In the genomic region with DNA sequence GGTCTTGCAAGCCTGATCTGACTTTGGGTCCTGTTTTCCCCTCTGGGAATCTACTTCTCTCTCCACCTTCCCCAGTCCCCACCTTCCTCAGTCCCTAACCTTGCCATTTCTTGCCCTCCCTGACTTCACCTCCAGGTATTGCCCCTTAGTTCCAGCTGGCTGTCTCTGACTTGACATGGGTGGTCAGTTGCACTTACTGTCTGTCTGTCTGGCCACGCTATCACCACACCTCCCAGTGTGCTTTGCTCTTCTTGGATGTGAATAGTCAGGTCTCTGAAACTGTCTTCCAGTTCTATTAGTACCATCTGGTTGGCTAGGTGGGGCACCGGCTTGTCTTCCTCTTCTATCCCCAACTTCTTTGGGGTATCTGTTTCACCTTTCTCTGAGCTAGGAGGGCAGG, we compare ENCODE assay signal across 8 mouse cellular contexts. TPM values are rescaled to one million over a fixed set of nuclear protein-coding genes. Genes with fewer than 3 reads are reported as not detected.
DNase-seq lines count a peak whose midpoint lies in the region; ATAC-seq and TF ChIP-seq lines count a peak whose summit lies in the region.

No protein-coding gene starts in this region.

- ATAC-seq in liver, embryonic 11.5 days (replicated peaks; ENCODE audit: low FRiP score): no peak
- no peak for ATAC-seq in intestine, embryonic 16.5 days
- no peak for ATAC-seq in neural tube, embryonic 13.5 days (ENCODE audit: low read depth)

- no peak for TF ChIP-seq CTCF in embryonic fibroblast, embryonic 13.5 days (IDR thresholded peaks at IDR 0.05; ENCODE audit: borderline replicate concordance, insufficient read depth, low read length)

- H3K27ac ChIP-seq in liver, embryonic 11.5 days (ENCODE audit: low read depth, low read length): no peak overlapping the region
- no peak overlapping the region for H3K27ac ChIP-seq in embryonic fibroblast, embryonic 13.5 days (ENCODE audit: insufficient read depth, low read length)
- no peak overlapping the region for H3K27ac ChIP-seq in intestine, embryonic 16.5 days (ENCODE audit: low read length)
- no peak overlapping the region for H3K27ac ChIP-seq in neural tube, embryonic 13.5 days (replicated peaks)

- H3K36me3 ChIP-seq in liver, embryonic 11.5 days (ENCODE audit: control insufficient read depth, insufficient read depth, low read length): no peaks in the 10 kb centered on the region
- no peaks in the 10 kb centered on the region for H3K36me3 ChIP-seq in intestine, embryonic 16.5 days (ENCODE audit: control insufficient read depth, insufficient read depth, low read length)
- no peaks in the 10 kb centered on the region for H3K36me3 ChIP-seq in neural tube, embryonic 13.5 days

- H3K4me2 ChIP-seq in liver, embryonic 11.5 days: peak overlapping the region; percentile 95
- H3K4me2 ChIP-seq in intestine, embryonic 16.5 days (ENCODE audit: low read depth, low read length): peak overlapping the region; percentile 93
- H3K4me2 ChIP-seq in neural tube, embryonic 13.5 days: peak overlapping the region; percentile 79

- no peak for DNase-seq in liver, embryonic 11.5 days (ENCODE audit: low spot score)
- no peak for DNase-seq in liver
- DNase-seq in ovary, adult 18-20 months (ENCODE audit: low spot score): no peak
- DNase-seq in kidney, postnatal 10 days: no peak
- no peak for DNase-seq in left cerebral cortex, adult 18-20 months (ENCODE audit: low spot score in 2 of 2)

- no peak for TF ChIP-seq POLR2A in embryonic fibroblast, embryonic 13.5 days (IDR thresholded peaks at IDR 0.05; ENCODE audit: low read depth, low read length)

- WGBS in liver, embryonic 11.5 days: 29% methylated on average over 2 of the region's 2 CpGs
- WGBS in intestine, embryonic 16.5 days: 31% methylated on average over 2 of the region's 2 CpGs
- 39% methylated on average over 2 of the region's 2 CpGs for WGBS in neural tube, embryonic 13.5 days

- H3K9ac ChIP-seq in liver, embryonic 11.5 days (ENCODE audit: low read depth, low read length): no peak overlapping the region; the same call in 1 of the 2 replicates
- H3K9ac ChIP-seq in intestine, embryonic 16.5 days (ENCODE audit: low read depth, low read length): peak overlapping the region; percentile 81
- peak overlapping the region; percentile 89 for H3K9ac ChIP-seq in neural tube, embryonic 13.5 days

- H3K9me3 ChIP-seq in liver, embryonic 11.5 days (ENCODE audit: control insufficient read depth, low read length): no peaks in the 10 kb centered on the region
- H3K9me3 ChIP-seq in intestine, embryonic 16.5 days (ENCODE audit: control insufficient read depth, low read length): no peaks in the 10 kb centered on the region
- H3K9me3 ChIP-seq in neural tube, embryonic 13.5 days: no peaks in the 10 kb centered on the region

- peaks cover 11% of the 10 kb centered on the region; the same call in 1 of the 2 replicates for H3K4me1 ChIP-seq in liver, embryonic 11.5 days (replicated peaks; ENCODE audit: control insufficient read depth, insufficient read depth, low read length)
- peaks cover 9% of the 10 kb centered on the region for H3K4me1 ChIP-seq in embryonic fibroblast, embryonic 13.5 days (ENCODE audit: control insufficient read depth, insufficient read depth, low read length)
- no peaks in the 10 kb centered on the region for H3K4me1 ChIP-seq in intestine, embryonic 16.5 days (ENCODE audit: control insufficient read depth, insufficient read depth, low read length)
- H3K4me1 ChIP-seq in neural tube, embryonic 13.5 days (replicated peaks): peaks cover 40% of the 10 kb centered on the region

- H3K4me3 ChIP-seq in liver, embryonic 11.5 days (ENCODE audit: low read depth, low read length): peak overlapping the region; percentile 78
- H3K4me3 ChIP-seq in embryonic fibroblast, embryonic 13.5 days (ENCODE audit: insufficient read depth, low read length): peak overlapping the region; percentile 63
- H3K4me3 ChIP-seq in intestine, embryonic 16.5 days (ENCODE audit: low read length): peak overlapping the region; percentile 82
- peak overlapping the region; percentile 81 for H3K4me3 ChIP-seq in neural tube, embryonic 13.5 days

- peaks cover 29% of the 10 kb centered on the region for H3K27me3 ChIP-seq in liver, embryonic 11.5 days (replicated peaks; ENCODE audit: control insufficient read depth, insufficient read depth, low read length)
- 0 out of 2 replicates have a peak, but pooled peaks cover 6% of the 10 kb centered on the region for H3K27me3 ChIP-seq in intestine, embryonic 16.5 days (replicated peaks; ENCODE audit: control insufficient read depth, insufficient read depth, low read length)
- peaks cover 39% of the 10 kb centered on the region for H3K27me3 ChIP-seq in neural tube, embryonic 13.5 days

RNA-seq across cellular contexts. Expression of gene Xylt1, which starts 1.2 kb away (rescaled TPM):
- polyA plus RNA-seq in liver, embryonic 11.5 days (2014; fragmentation: Nextera tagmentation; extraction: Ambion mirVana): 0.73 and 0.87 TPM in 2 replicates
- polyA plus RNA-seq in embryonic fibroblast, embryonic 13.5 days (2011; ENCODE audit: insufficient read length, low read depth, missing spikeins): 3.9 and 6.9 TPM in 2 replicates
- 0.48 and 0.50 TPM in 2 replicates for polyA plus RNA-seq in intestine, embryonic 16.5 days (2015; fragmentation: Nextera tagmentation; extraction: Ambion mirVana)
- 1.8 and 1.9 TPM in 2 replicates for polyA plus RNA-seq in neural tube, embryonic 13.5 days (2015; fragmentation: Nextera tagmentation; extraction: Ambion mirVana)
- total RNA-seq in left cerebral cortex, adult 18-20 months (2021): 10 to 100 TPM; 45.7 to 48.9 TPM
